Mouse (Mus musculus) cortical plate, adult 2 months (tissue): ENCODE data around the gene Oaf. TPM values are rescaled to one million over a fixed set of nuclear protein-coding genes. Genes with fewer than 3 reads are reported as not detected.

Source experiments
- H3K27ac ChIP-seq: fragments of 200-500 bp; 2 replicates; pipeline ENCODE4 v1.5.1; 2012; ENCODE audit warnings: low read length, control low read depth, inconsistent platforms; ENCODE audit not compliant: insufficient read depth
- H3K4me1 ChIP-seq: fragments of 200-500 bp; 2 replicates; pipeline ENCODE4 v1.6.1; 2011; ENCODE audit warnings: low read length; ENCODE audit not compliant: control insufficient read depth, insufficient read depth
- H3K4me3 ChIP-seq: fragments of 200-500 bp; 2 replicates; pipeline ENCODE4 v1.5.1; 2011; ENCODE audit warnings: mild to moderate bottlenecking, low read length, control low read depth; ENCODE audit not compliant: insufficient read depth
- CTCF ChIP-seq: fragments of 200-500 bp; IDR thresholded peaks from 2 replicates; pipeline ENCODE4 v1.5.1; 2011; ENCODE audit warnings: mild to moderate bottlenecking, control low read depth, low read length; ENCODE audit not compliant: insufficient read depth; ENCODE audit errors: extremely low read depth
- POLR2A ChIP-seq: fragments of 200-500 bp; IDR thresholded peaks from 2 replicates; pipeline ENCODE4 v1.6.1; 2011; ENCODE audit warnings: mild to moderate bottlenecking, low read length, control low read depth; ENCODE audit not compliant: insufficient read depth; ENCODE audit errors: extremely low read depth
- polyA plus RNA-seq: library from polyadenylated mRNA; depleted of rRNA; stranded (reverse); fragments of >200 nt; gene quantifications from 2 replicates; pipeline ENCODE4 v1.2.3, GENCODE M21; 2012

The Oaf gene
- polyA plus RNA-seq, 1 experiment, result 23.8 TPM

GRCm38 (mm10) chr9:43228745-43229144 lies 11.0 kb downstream of the Oaf start:
- Histone ChIP-seq H3K4me3 (no peak overlapping the region), H3K4me1 (peaks cover 3% of the 10 kb centered on the region; the same call in 1 of the 2 replicates), H3K27ac (no peak overlapping the region)
- TF ChIP-seq POLR2A (no peak), CTCF (no peak)

GRCm38 (mm10) chr9:43227626-43228025 lies 12.1 kb downstream of the Oaf start:
- TF ChIP-seq CTCF (no peak), POLR2A (no peak)
- peaks cover 3% of the 10 kb centered on the region; the same call in 1 of the 2 replicates for H3K4me1 ChIP-seq
- no peak overlapping the region for H3K27ac ChIP-seq
- H3K4me3 ChIP-seq, result no peak overlapping the region

GRCm38 (mm10) chr9:43226573-43227160 lies 13.0 kb downstream of the Oaf start:
- Histone ChIP-seq H3K27ac (no peak overlapping the region), H3K4me3 (no peak overlapping the region), H3K4me1 (peaks cover 3% of the 10 kb centered on the region; the same call in 1 of the 2 replicates)
- TF ChIP-seq POLR2A (no peak), CTCF (no peak)

- H3K4me1 ChIP-seq, result peaks cover 3% of the 10 kb centered on the region; the same call in 1 of the 2 replicates
- TF ChIP-seq CTCF (no peak), POLR2A (no peak)
- no peak overlapping the region for H3K27ac ChIP-seq
- H3K4me3 ChIP-seq, result no peak overlapping the region
These were observed 14.2 kb downstream of the Oaf start for GRCm38 (mm10) chr9:43225481-43225880.

GRCm38 (mm10) chr9:43224771-43225355 lies 14.8 kb downstream of the Oaf start:
- H3K27ac ChIP-seq, result no peak overlapping the region
- no peak overlapping the region for H3K4me3 ChIP-seq
- no peak for TF ChIP-seq CTCF
- H3K4me1 ChIP-seq, result no peaks in the 10 kb centered on the region

GRCm38 (mm10) chr9:43222429-43222715 lies 17.3 kb downstream of the Oaf start:
- no peak for TF ChIP-seq POLR2A
- TF ChIP-seq CTCF, result no peak
- Histone ChIP-seq H3K27ac (no peak overlapping the region), H3K4me3 (no peak overlapping the region), H3K4me1 (no peaks in the 10 kb centered on the region)

- TF ChIP-seq POLR2A (no peak), CTCF (peak; percentile 92)
- Histone ChIP-seq H3K4me1 (no peaks in the 10 kb centered on the region), H3K27ac (no peak overlapping the region)
These were observed 17.9 kb downstream of the Oaf start for GRCm38 (mm10) chr9:43221643-43222428.

GRCm38 (mm10) chr9:43210771-43211450 lies 28.8 kb downstream of the Oaf start:
- Histone ChIP-seq H3K4me3 (no peak overlapping the region), H3K27ac (no peak overlapping the region), H3K4me1 (no peaks in the 10 kb centered on the region)
- TF ChIP-seq CTCF (peak; percentile 81), POLR2A (no peak)

More at GRCm38 (mm10) chr9:43221643-43222428, 17.9 kb downstream of the Oaf start:
- H3K4me3 ChIP-seq, result no peak overlapping the region

- Histone ChIP-seq H3K4me3 (no peak within 1 kb of the TSS), H3K4me1 (no peaks in the 10 kb centered on the region), H3K27ac (no peak within 1 kb of the TSS)
- TF ChIP-seq POLR2A (no peak), CTCF (no peak)
These were observed 29.5 kb downstream of the Oaf start, which contains the start of gene Pou2f3 for GRCm38 (mm10) chr9:43210190-43210682. Gene Pou2f3 (minus strand): TSS chr9:43210369.
